Mouse (Mus musculus) E14TG2a.4 (cell line): ENCODE measurements around the gene Smoc2.

Experiments
- CTCF ChIP-seq: conservative IDR thresholded peaks from 2 replicates; pipeline ENCODE4 v1.5.1; 2014; ENCODE audit warnings: low read length
- POU5F1 ChIP-seq: IDR thresholded peaks from 2 replicates; pipeline ENCODE4 v1.6.1; 2014; ENCODE audit warnings: low read length, borderline replicate concordance

GRCm38 (mm10) chr17:14293617-14294016, 14.3 kb downstream of the Smoc2 start:
- TF ChIP-seq CTCF = no peak
- no peak for TF ChIP-seq POU5F1
